Mouse (Mus musculus) lung, postnatal 0 days (tissue): Measurements from ENCODE around the gene Prdm16. TPM values are rescaled to one million over a fixed set of nuclear protein-coding genes. Genes with fewer than 3 reads are reported as not detected.

Source experiments
- ATAC-seq: fragments of 200-750 bp; cut with Nextera tagmentation; 2 replicates; pipeline ENCODE4 v1.8.0; 2017; ENCODE audit warnings: moderate library complexity
- DNase-seq: peaks from one replicate; pipeline ENCODE4 v3.0.0-alpha.2; 2016; ENCODE audit warnings: low spot score
- H3K27ac ChIP-seq: fragments of 300-500 bp; sonication (generic); 2 replicates; pipeline ENCODE4 v1.5.1; 2014; ENCODE audit warnings: antibody characterized with exemption, mild to moderate bottlenecking, low read length, mixed read lengths
- H3K27me3 ChIP-seq: fragments of 300-500 bp; sonication (generic); replicated peaks from 2 replicates; pipeline ENCODE4 v1.6.1; 2014; ENCODE audit warnings: low read length, mixed read lengths; ENCODE audit not compliant: insufficient read depth
- H3K36me3 ChIP-seq: fragments of 300-500 bp; sonication (generic); 2 replicates; pipeline ENCODE4 v1.6.1; 2014; ENCODE audit warnings: low read length, mixed read lengths; ENCODE audit not compliant: insufficient read depth
- H3K4me1 ChIP-seq: fragments of 300-500 bp; sonication (generic); 2 replicates; pipeline ENCODE4 v1.6.1; 2014; ENCODE audit warnings: antibody characterized with exemption, low read depth, low read length, mixed read lengths; ENCODE audit not compliant: insufficient read depth
- H3K4me2 ChIP-seq: fragments of 300-500 bp; sonication (generic); replicated peaks from 2 replicates; pipeline ENCODE4 v1.6.1; 2014; ENCODE audit warnings: low read depth, mild to moderate bottlenecking, low read length, moderate library complexity, mixed read lengths
- H3K4me3 ChIP-seq: fragments of 300-500 bp; sonication (generic); 2 replicates; pipeline ENCODE4 v1.5.1; 2014; ENCODE audit warnings: low read depth, low read length
- H3K9ac ChIP-seq: fragments of 300-500 bp; sonication (generic); replicated peaks from 2 replicates; pipeline ENCODE4 v1.6.1; 2014; ENCODE audit warnings: low read depth, mild to moderate bottlenecking
- H3K9me3 ChIP-seq: fragments of 300-500 bp; sonication (generic); 2 replicates; pipeline ENCODE4 v1.6.1; 2016; ENCODE audit warnings: low read length, mixed read lengths
- CTCF ChIP-seq: IDR thresholded peaks from 2 replicates; pipeline ENCODE4 v1.5.1; 2016; ENCODE audit warnings: antibody characterized with exemption, mild to moderate bottlenecking
- EP300 ChIP-seq: IDR thresholded peaks from 2 replicates; pipeline ENCODE4 v1.6.1; 2016; ENCODE audit warnings: antibody characterized with exemption, mild to moderate bottlenecking, control low read depth
- WGBS: fragments of 180-500 bp; shearing (Covaris S2); extraction: QIAGEN DNeasy Blood & Tissue Kit; methylation state at CpG from one replicate; pipeline ENCODE4 v1.1.7; 2014; 5-methylcytosine and 5-hydroxymethylcytosine counted together
- polyA plus RNA-seq: library from polyadenylated mRNA; unstranded; fragments of >200 nt; fragmentation: Nextera tagmentation; extraction: Ambion mirVana; gene quantifications from 2 replicates; pipeline ENCODE4 v1.2.1, GENCODE M21; 2015

Gene Prdm16
- polyA plus RNA-seq, 1 experiment from 2014 or later = 15.2 TPM

GRCm38 (mm10) chr4:154480143-154480542, 156.5 kb downstream of the Prdm16 start:
- no peaks in the 10 kb centered on the region for H3K36me3 ChIP-seq
- H3K4me3 ChIP-seq = no peak overlapping the region
- WGBS = 18% methylated on average over 15 of the region's 15 CpGs
- no peaks in the 10 kb centered on the region for H3K9me3 ChIP-seq
- DNase-seq = no peak
- peak overlapping the region; percentile 88 for H3K27ac ChIP-seq
- TF ChIP-seq EP300 (no peak), CTCF (no peak)
- peak; percentile 16; the same call in 1 of the 2 replicates for ATAC-seq
- no peak overlapping the region for H3K4me2 ChIP-seq
- peaks cover 28% of the 10 kb centered on the region for H3K4me1 ChIP-seq
- no peaks in the 10 kb centered on the region for H3K27me3 ChIP-seq
- no peak overlapping the region for H3K9ac ChIP-seq

- no peaks in the 10 kb centered on the region for H3K27me3 ChIP-seq
Measured at GRCm38 (mm10) chr4:154478933-154479613, 157.6 kb downstream of the Prdm16 start.

GRCm38 (mm10) chr4:154473571-154474307, 162.9 kb downstream of the Prdm16 start:
- Histone ChIP-seq H3K36me3 (no peaks in the 10 kb centered on the region), H3K4me1 (no peaks in the 10 kb centered on the region; the same call in 1 of the 2 replicates), H3K9me3 (no peaks in the 10 kb centered on the region), H3K27ac (no peak overlapping the region), H3K4me3 (no peak overlapping the region), H3K4me2 (no peak overlapping the region), H3K9ac (no peak overlapping the region), H3K27me3 (no peaks in the 10 kb centered on the region; the same call in 1 of the 2 replicates)
- WGBS = 29% methylated on average over 25 of the region's 25 CpGs
- no peak for ATAC-seq
- no peak for DNase-seq
- TF ChIP-seq EP300 (no peak), CTCF (no peak)

More at GRCm38 (mm10) chr4:154478933-154479613, 157.6 kb downstream of the Prdm16 start:
- Histone ChIP-seq H3K4me2 (no peak overlapping the region), H3K9me3 (no peaks in the 10 kb centered on the region), H3K27ac (peak overlapping the region; percentile 88), H3K4me1 (peaks cover 28% of the 10 kb centered on the region), H3K4me3 (no peak overlapping the region), H3K9ac (no peak overlapping the region), H3K36me3 (no peaks in the 10 kb centered on the region)
- 50% methylated on average over 8 of the region's 8 CpGs for WGBS
- TF ChIP-seq EP300 = peak; percentile 95
- TF ChIP-seq CTCF = no peak
- ATAC-seq (peak; percentile 94), DNase-seq (peak; percentile 92)

GRCm38 (mm10) chr4:154472569-154472968, 164.1 kb downstream of the Prdm16 start:
- Histone ChIP-seq H3K4me2 (no peak overlapping the region), H3K36me3 (no peaks in the 10 kb centered on the region), H3K27ac (no peak overlapping the region), H3K9me3 (no peaks in the 10 kb centered on the region), H3K4me1 (no peaks in the 10 kb centered on the region), H3K27me3 (no peaks in the 10 kb centered on the region; the same call in 1 of the 2 replicates), H3K4me3 (no peak overlapping the region), H3K9ac (no peak overlapping the region)
- WGBS = 44% methylated on average over 8 of the region's 8 CpGs
- TF ChIP-seq EP300 (no peak), CTCF (no peak)
- DNase-seq (no peak), ATAC-seq (no peak)

- no peak overlapping the region for H3K9ac ChIP-seq
- ATAC-seq (peak; percentile 48; the same call in 1 of the 2 replicates), DNase-seq (peak; percentile 69)
- H3K9me3 ChIP-seq = no peaks in the 10 kb centered on the region
- no peaks in the 10 kb centered on the region; the same call in 1 of the 2 replicates for H3K27me3 ChIP-seq
- H3K4me2 ChIP-seq = no peak overlapping the region
- H3K27ac ChIP-seq = no peak overlapping the region
- 16% methylated on average over 17 of the region's 17 CpGs for WGBS
- no peak overlapping the region for H3K4me3 ChIP-seq
- no peaks in the 10 kb centered on the region for H3K4me1 ChIP-seq
- no peaks in the 10 kb centered on the region for H3K36me3 ChIP-seq
- TF ChIP-seq CTCF (no peak), EP300 (no peak)
Measured at GRCm38 (mm10) chr4:154471447-154472101, 165.1 kb downstream of the Prdm16 start.

GRCm38 (mm10) chr4:154466305-154466704, 170.4 kb downstream of the Prdm16 start:
- Histone ChIP-seq H3K27ac (no peak overlapping the region), H3K4me2 (no peak overlapping the region), H3K9ac (no peak overlapping the region), H3K36me3 (no peaks in the 10 kb centered on the region), H3K4me1 (no peaks in the 10 kb centered on the region), H3K4me3 (no peak overlapping the region), H3K27me3 (no peaks in the 10 kb centered on the region), H3K9me3 (no peaks in the 10 kb centered on the region)
- WGBS = 26% methylated on average over 5 of the region's 5 CpGs
- no peak for TF ChIP-seq CTCF
- TF ChIP-seq EP300 = no peak
- DNase-seq (no peak), ATAC-seq (no peak)
